Comparison of ENCODE assay signal across 29 mouse cellular contexts in genomic region chr1:181523831-181524230, GRCm38 (mm10). TPM values are rescaled to one million over a fixed set of nuclear protein-coding genes. Genes with fewer than 3 reads are reported as not detected.
DNase-seq lines count a peak whose midpoint lies in the region; ATAC-seq and TF ChIP-seq lines count a peak whose summit lies in the region.
"Had no signal": no experiment of that assay in that cellular context is flagged by ENCODE, and none has a peak within 500 bp of the region (broad histone marks: within the 10 kb centered on the region; RNA-seq: fewer than 3 reads in every experiment).

No protein-coding gene starts in this region.

- H3K36me3 ChIP-seq in hindbrain, embryonic 10.5 days, result no peaks in the 10 kb centered on the region
- H3K36me3 ChIP-seq in hindbrain, embryonic 14.5 days (replicated peaks; ENCODE audit: control insufficient read depth, insufficient read depth), result no peaks in the 10 kb centered on the region
- H3K36me3 ChIP-seq in midbrain, postnatal 0 days (ENCODE audit: insufficient read depth, low read length), result no peaks in the 10 kb centered on the region
- H3K36me3 ChIP-seq in midbrain, embryonic 11.5 days (ENCODE audit: control insufficient read depth, insufficient read depth, low read length), result no peaks in the 10 kb centered on the region
- H3K36me3 ChIP-seq: forebrain, embryonic 12.5 days; G1E; heart, embryonic 13.5 days; hindbrain, embryonic 12.5 days; limb, embryonic 13.5 days; liver, embryonic 12.5 days had no signal

- no peaks in the 10 kb centered on the region for H3K9me3 ChIP-seq in hindbrain, embryonic 10.5 days
- H3K9me3 ChIP-seq in hindbrain, embryonic 14.5 days (ENCODE audit: control insufficient read depth, low read length), result no peaks in the 10 kb centered on the region
- no peaks in the 10 kb centered on the region for H3K9me3 ChIP-seq in midbrain, postnatal 0 days (ENCODE audit: low read length)
- H3K9me3 ChIP-seq in midbrain, embryonic 11.5 days (ENCODE audit: control insufficient read depth, low read length), result no peaks in the 10 kb centered on the region
- H3K9me3 ChIP-seq: forebrain, embryonic 12.5 days; G1E; heart, embryonic 13.5 days; hindbrain, embryonic 12.5 days; limb, embryonic 13.5 days; liver, embryonic 12.5 days had no signal

- H3K4me3 ChIP-seq in hindbrain, embryonic 10.5 days, result no peak overlapping the region
- no peak overlapping the region for H3K4me3 ChIP-seq in hindbrain, embryonic 14.5 days (replicated peaks; ENCODE audit: low read length)
- H3K4me3 ChIP-seq in midbrain, postnatal 0 days (ENCODE audit: low read depth, low read length), result no peak overlapping the region
- no peak overlapping the region for H3K4me3 ChIP-seq in midbrain, embryonic 11.5 days (ENCODE audit: low read depth, low read length)
- H3K4me3 ChIP-seq: forebrain, embryonic 12.5 days; heart, embryonic 13.5 days; hindbrain, embryonic 12.5 days; limb, embryonic 13.5 days; liver, embryonic 12.5 days had no signal

- H3K27ac ChIP-seq in hindbrain, embryonic 10.5 days, result peak overlapping the region; percentile 76
- no peak overlapping the region for H3K27ac ChIP-seq in hindbrain, embryonic 14.5 days
- no peak overlapping the region for H3K27ac ChIP-seq in midbrain, postnatal 0 days (ENCODE audit: low read depth, low read length)
- no peak overlapping the region for H3K27ac ChIP-seq in midbrain, embryonic 11.5 days (ENCODE audit: low read depth, low read length)
- H3K27ac ChIP-seq: forebrain, embryonic 12.5 days; heart, embryonic 13.5 days; hindbrain, embryonic 12.5 days; limb, embryonic 13.5 days; liver, embryonic 12.5 days had no signal

- TF ChIP-seq CTCF in midbrain, postnatal 0 days (IDR thresholded peaks at IDR 0.05), result no peak

- ATAC-seq in hindbrain, embryonic 14.5 days (ENCODE audit: low FRiP score), result no peak
- no peak for ATAC-seq in midbrain, postnatal 0 days (ENCODE audit: low FRiP score)
- ATAC-seq in midbrain, embryonic 11.5 days (ENCODE audit: low FRiP score), result no peak
- ATAC-seq: activated CD4-positive, CD25-positive, alpha-beta regulatory T cell, adult 4 months; liver, embryonic 12.5 days had no signal

- H3K4me2 ChIP-seq in hindbrain, embryonic 14.5 days (replicated peaks), result no peak overlapping the region
- H3K4me2 ChIP-seq in midbrain, postnatal 0 days (ENCODE audit: low read depth, low read length, poor library complexity, severe bottlenecking), result no peak overlapping the region
- no peak overlapping the region for H3K4me2 ChIP-seq in midbrain, embryonic 11.5 days
- H3K4me2 ChIP-seq: forebrain, embryonic 12.5 days; heart, embryonic 13.5 days; hindbrain, embryonic 12.5 days; limb, embryonic 13.5 days; liver, embryonic 12.5 days had no signal

- no peaks in the 10 kb centered on the region for H3K27me3 ChIP-seq in hindbrain, embryonic 10.5 days (ENCODE audit: insufficient read depth, poor library complexity, severe bottlenecking)
- H3K27me3 ChIP-seq in hindbrain, embryonic 14.5 days (ENCODE audit: control insufficient read depth, insufficient read depth, low read length), result no peaks in the 10 kb centered on the region
- no peaks in the 10 kb centered on the region for H3K27me3 ChIP-seq in midbrain, postnatal 0 days (ENCODE audit: insufficient read depth, low read length)
- no peaks in the 10 kb centered on the region for H3K27me3 ChIP-seq in midbrain, embryonic 11.5 days (ENCODE audit: control insufficient read depth, insufficient read depth, low read length)
- H3K27me3 ChIP-seq: CH12.LX; forebrain, embryonic 12.5 days; heart, embryonic 13.5 days; liver, embryonic 12.5 days had no signal

- WGBS in hindbrain, embryonic 10.5 days, result 47% methylated on average over 5 of the region's 5 CpGs
- WGBS in hindbrain, embryonic 14.5 days, result 37% methylated on average over 5 of the region's 5 CpGs
- WGBS in midbrain, postnatal 0 days, result 43% methylated on average over 5 of the region's 5 CpGs
- WGBS in midbrain, embryonic 11.5 days, result 70% methylated on average over 5 of the region's 5 CpGs

- DNase-seq in cerebellum, postnatal 10 days, result peak; percentile 77 to 84
- no peak for DNase-seq in cerebellum, adult 9-10 months
- DNase-seq in hindbrain, embryonic 10.5 days (ENCODE audit: low spot score), result no peak
- DNase-seq in hindbrain, embryonic 14.5 days (ENCODE audit: low spot score), result no peak
- DNase-seq in midbrain, postnatal 0 days (ENCODE audit: low spot score), result peak; percentile 51
- DNase-seq in midbrain, embryonic 11.5 days (ENCODE audit: low spot score, missing footprints), result no peak
- DNase-seq in retina, postnatal 1 day, result peak; percentile 70
- no peak for DNase-seq in layer of hippocampus, postnatal 25 days (ENCODE audit: extremely low spot score in 1 of 2, low spot score in 1 of 2)
- DNase-seq: cerebellum, adult 2 months; kidney, adult 9 months; kidney, postnatal 14 days; lung, adult 18-20 months; lung, postnatal 14 days; right cerebral cortex, postnatal 14 days; spleen, adult 18-20 months had no signal

- H3K4me1 ChIP-seq in hindbrain, embryonic 10.5 days (replicated peaks), result peaks cover 24% of the 10 kb centered on the region
- no peaks in the 10 kb centered on the region for H3K4me1 ChIP-seq in hindbrain, embryonic 14.5 days (replicated peaks; ENCODE audit: control insufficient read depth, insufficient read depth, low read length)
- peaks cover 3% of the 10 kb centered on the region; the same call in 1 of the 2 replicates for H3K4me1 ChIP-seq in midbrain, postnatal 0 days (ENCODE audit: insufficient read depth, low read length)
- no peaks in the 10 kb centered on the region for H3K4me1 ChIP-seq in midbrain, embryonic 11.5 days (ENCODE audit: control insufficient read depth, insufficient read depth, low read length)
- H3K4me1 ChIP-seq: liver, embryonic 12.5 days had no signal

- no peak overlapping the region for H3K9ac ChIP-seq in hindbrain, embryonic 14.5 days
- H3K9ac ChIP-seq in midbrain, postnatal 0 days (replicated peaks; ENCODE audit: low read length, poor library complexity, severe bottlenecking), result no peak overlapping the region
- no peak overlapping the region for H3K9ac ChIP-seq in midbrain, embryonic 11.5 days (ENCODE audit: low read length)
- H3K9ac ChIP-seq: forebrain, embryonic 12.5 days; heart, embryonic 13.5 days; hindbrain, embryonic 12.5 days; limb, embryonic 13.5 days; liver, embryonic 12.5 days had no signal

RNA-seq across cellular contexts. Expression of gene Ccdc121, which starts 12.6 kb away (rescaled TPM):
- polyA plus RNA-seq in hindbrain, embryonic 10.5 days (2016; fragmentation: Nextera tagmentation; extraction: Ambion mirVana), result 0.10 and 0.11 TPM in 2 replicates
- polyA plus RNA-seq in hindbrain, embryonic 14.5 days (2014; fragmentation: Nextera tagmentation; extraction: Ambion mirVana), result 0.11 and 0.14 TPM in 2 replicates
- 0.14 and 0.33 TPM in 2 replicates for total RNA-seq in midbrain, postnatal 0 days (2014; rRNA removed)
- 0.19 and 0.27 TPM in 2 replicates for polyA plus RNA-seq in midbrain, postnatal 0 days (2015; fragmentation: Nextera tagmentation; extraction: Ambion mirVana)
- polyA plus RNA-seq in midbrain, embryonic 11.5 days (2014; fragmentation: Nextera tagmentation; extraction: Ambion mirVana), result not detected in 2 replicates
- under 1 TPM; 0.34 to 0.52 TPM for total RNA-seq in layer of hippocampus, postnatal 25 days (2021)
- total RNA-seq: CH12.LX; gastrocnemius, adult 8-10 months; heart, postnatal 14 days; megakaryocyte progenitor cell, adult 5-6 weeks; neutrophil, adult 5-6 weeks had no signal
- polyA plus RNA-seq: activated CD4-positive, CD25-positive, alpha-beta regulatory T cell, adult 4 months; embryonic facial prominence, embryonic 11.5 days; forebrain, embryonic 12.5 days; G1E; hindbrain, embryonic 12.5 days; intestine, embryonic 14.5 days; liver, embryonic 12.5 days had no signal

RNA-seq across cellular contexts. Expression of gene Dnah14, which starts 52.5 kb away (rescaled TPM):
- polyA plus RNA-seq in hindbrain, embryonic 10.5 days (2016; fragmentation: Nextera tagmentation; extraction: Ambion mirVana), result 1.0 and 1.1 TPM in 2 replicates
- polyA plus RNA-seq in hindbrain, embryonic 14.5 days (2014; fragmentation: Nextera tagmentation; extraction: Ambion mirVana), result 0.90 and 1.2 TPM in 2 replicates
- under 0.01 and 0.14 TPM in 2 replicates for total RNA-seq in midbrain, postnatal 0 days (2014; rRNA removed)
- 0.43 and 0.70 TPM in 2 replicates for polyA plus RNA-seq in midbrain, postnatal 0 days (2015; fragmentation: Nextera tagmentation; extraction: Ambion mirVana)
- 2.5 and 2.7 TPM in 2 replicates for polyA plus RNA-seq in midbrain, embryonic 11.5 days (2014; fragmentation: Nextera tagmentation; extraction: Ambion mirVana)
- total RNA-seq in layer of hippocampus, postnatal 25 days (2021), result under 1 TPM; 0.25 to 0.87 TPM
- total RNA-seq: gastrocnemius, adult 8-10 months had no signal
- polyA plus RNA-seq: G1E had no signal

Comparison
In these comparisons a context has a peak if more than half of its experiments do, and no peak if none do; other contexts are left out.
1. DNase-seq: peak in cerebellum, postnatal 10 days (2 of 2), midbrain, postnatal 0 days (single experiment) and retina, postnatal 1 day (single experiment); none in cerebellum, adult 9-10 months (single experiment), hindbrain, embryonic 10.5 days (single experiment), hindbrain, embryonic 14.5 days (single experiment), midbrain, embryonic 11.5 days (single experiment) and layer of hippocampus, postnatal 25 days (0 of 2).